Mouse (Mus musculus) adrenal gland (tissue): ENCODE results near the gene Tmem110.

ENCODE experiments used
- intact Hi-C: fragments of 180-260 bp; cut with DNase I; formaldehyde crosslinking; loops from one replicate; pipeline ENCODE4 v1.15.1; 2025

Gene Tmem110

DNA sequence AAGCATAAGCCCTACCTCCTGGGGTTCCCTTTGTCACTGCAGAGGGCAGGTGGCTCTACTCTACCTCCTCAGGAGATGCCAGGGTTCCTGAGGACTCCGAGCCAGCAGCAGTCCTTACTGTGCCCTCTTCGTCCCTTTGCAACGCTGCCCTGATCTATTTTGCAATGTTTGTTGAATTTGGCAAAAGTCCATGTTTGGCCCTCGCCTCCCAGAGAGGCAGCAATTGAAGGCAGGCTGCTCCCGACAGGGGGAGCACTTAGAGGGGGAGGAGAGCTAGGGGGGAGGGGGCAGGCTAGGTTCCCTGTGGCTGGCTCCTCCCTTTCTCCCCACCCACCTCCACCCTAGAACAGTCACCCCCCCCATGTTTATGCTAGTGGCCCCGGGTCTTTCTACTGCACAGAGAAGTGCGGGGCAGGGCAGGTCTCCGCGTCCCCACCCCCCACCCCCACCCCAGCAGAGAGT is 62.9 kb downstream of the Tmem110 start:
- intact Hi-C loops, result loop anchor here (5.0 kb wide), 1 partner anchor 54 kb away; the partner anchor contains the start of gene Itih1

DNA sequence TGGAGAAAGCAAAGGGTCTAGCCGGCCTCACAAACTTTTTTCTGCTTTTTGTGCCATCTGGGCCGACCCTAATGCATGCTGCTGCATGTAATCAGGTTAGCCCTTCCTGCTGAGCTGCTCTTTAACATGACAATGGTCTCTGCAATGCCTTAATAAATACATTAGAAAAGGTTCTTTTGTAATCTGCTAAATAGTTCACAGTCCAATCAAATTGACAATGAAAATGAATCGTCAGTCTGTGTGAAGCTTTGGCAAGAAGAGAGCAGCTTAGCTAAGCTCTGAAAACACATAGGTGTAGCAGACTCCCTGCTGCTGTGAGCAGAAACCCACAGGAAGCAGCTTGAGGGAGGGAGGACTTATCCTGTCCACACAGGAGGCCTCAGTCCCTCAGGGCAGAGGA is 74.6 kb downstream of the Tmem110 start:
- intact Hi-C loops, result no loop called here

DNA sequence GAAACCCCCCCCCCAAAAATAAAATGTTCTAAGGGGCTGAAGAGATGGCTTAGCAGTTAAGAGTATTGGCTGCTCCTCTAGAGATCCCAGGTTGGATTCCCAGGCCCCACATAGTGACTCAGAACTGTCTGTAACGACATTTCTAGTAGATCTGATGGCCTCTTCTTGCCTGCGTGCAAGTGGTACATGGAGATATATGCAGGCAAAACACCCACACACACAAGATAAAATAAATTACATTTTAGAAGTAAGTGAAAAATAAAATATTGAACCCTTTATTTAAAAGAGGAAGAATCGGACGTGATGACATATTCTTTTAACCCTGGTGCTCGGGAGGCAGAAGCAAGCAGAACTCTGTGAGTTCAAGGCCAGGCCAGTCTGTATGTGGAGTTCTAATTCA is 77.2 kb downstream of the Tmem110 start:
- intact Hi-C loops, result no loop called here

- intact Hi-C loops, result no loop called here
Measured at GRCm38 (mm10) chr14:30903036-30903435, 77.6 kb downstream of the Tmem110 start.

DNA sequence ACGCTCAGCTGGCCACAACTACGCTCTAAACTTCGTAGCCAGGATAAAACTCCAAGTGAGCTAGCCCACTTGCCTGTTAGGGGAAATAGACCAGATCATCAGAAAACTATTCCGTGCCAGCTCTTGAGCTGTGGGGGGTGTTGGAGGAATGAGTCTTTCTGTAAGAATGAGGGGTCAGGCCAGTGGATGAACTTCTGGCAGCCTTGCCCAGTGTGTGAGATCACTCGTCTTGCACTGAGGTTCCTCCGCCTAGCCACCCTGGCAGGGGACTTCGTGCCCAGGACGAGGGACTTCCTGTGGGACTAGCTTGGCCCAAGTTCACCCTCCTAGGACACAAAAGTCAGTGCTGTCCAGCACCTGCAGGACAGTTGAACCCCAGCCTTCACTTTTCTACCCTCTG is 78.9 kb downstream of the Tmem110 start:
- intact Hi-C loops, result no loop called here

- intact Hi-C loops, result no loop called here
Measured at GRCm38 (mm10) chr14:30906001-30906400, 80.6 kb downstream of the Tmem110 start.

- intact Hi-C loops, result no loop called here
Measured at GRCm38 (mm10) chr14:30907814-30908265, 82.5 kb downstream of the Tmem110 start.

DNA sequence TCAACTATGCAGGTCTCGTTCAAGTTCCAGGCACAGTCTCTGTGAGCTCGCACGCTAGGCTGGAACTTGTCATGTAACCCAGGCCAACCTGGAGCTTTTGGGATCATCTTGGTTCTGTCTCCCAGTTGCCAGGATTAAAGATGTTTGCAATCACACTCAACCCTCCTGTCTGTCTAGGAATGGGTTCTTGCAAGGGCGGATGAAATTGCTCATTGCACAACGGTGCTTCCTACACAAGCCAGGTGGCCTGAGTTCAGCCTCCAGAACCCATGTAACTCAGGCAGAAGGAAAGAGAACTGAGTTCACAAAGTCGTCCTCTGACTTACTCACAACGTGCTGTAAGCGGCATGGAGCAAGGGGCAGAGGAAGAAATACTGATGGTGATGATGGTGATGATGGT is 85.8 kb downstream of the Tmem110 start:
- intact Hi-C loops, result no loop called here

DNA sequence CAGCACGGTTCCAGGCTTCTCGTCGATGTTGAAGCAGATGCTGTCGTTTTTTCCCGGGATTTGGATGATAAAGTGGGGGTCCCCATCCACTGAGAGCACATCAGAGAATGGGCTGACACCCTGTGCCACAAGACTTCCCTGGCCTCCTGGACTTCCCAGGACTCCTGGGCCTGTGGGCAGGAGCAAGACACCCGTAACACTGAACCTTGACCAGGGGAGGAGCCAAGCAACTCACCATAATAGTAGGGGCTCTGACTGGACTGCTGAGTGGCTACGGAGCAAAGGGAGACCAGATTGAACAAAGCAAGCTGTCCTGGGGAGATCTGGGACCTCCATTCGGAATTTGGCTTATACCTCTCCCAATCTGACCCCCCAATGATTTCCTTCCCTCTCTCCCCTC is 87.3 kb downstream of the Tmem110 start:
- intact Hi-C loops, result no loop called here

GRCm38 (mm10) chr14:30913404-30913803 is 88.0 kb downstream of the Tmem110 start:
- intact Hi-C loops, result no loop called here

DNA sequence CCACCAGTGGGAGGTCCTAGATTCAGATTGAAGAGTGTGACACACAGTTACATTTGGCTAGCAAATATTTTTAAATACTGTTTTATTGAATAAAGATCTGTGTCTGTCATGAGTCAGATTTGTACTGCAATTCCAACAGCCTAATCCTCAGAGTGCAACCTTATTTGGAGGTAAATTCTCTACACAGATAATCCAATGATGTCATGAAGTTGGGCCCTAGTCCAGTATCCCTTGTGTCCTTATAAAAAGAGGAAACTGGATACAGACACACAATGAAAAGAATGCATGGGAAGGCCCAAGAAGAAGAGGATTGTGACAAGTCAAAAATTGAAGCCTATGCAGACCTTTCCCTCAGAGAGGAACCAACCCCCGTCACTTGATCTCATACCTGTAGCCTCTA is 91.1 kb downstream of the Tmem110 start:
- intact Hi-C loops, result no loop called here

- intact Hi-C loops, result no loop called here
Measured at GRCm38 (mm10) chr14:30922053-30922670, 96.8 kb downstream of the Tmem110 start.

DNA sequence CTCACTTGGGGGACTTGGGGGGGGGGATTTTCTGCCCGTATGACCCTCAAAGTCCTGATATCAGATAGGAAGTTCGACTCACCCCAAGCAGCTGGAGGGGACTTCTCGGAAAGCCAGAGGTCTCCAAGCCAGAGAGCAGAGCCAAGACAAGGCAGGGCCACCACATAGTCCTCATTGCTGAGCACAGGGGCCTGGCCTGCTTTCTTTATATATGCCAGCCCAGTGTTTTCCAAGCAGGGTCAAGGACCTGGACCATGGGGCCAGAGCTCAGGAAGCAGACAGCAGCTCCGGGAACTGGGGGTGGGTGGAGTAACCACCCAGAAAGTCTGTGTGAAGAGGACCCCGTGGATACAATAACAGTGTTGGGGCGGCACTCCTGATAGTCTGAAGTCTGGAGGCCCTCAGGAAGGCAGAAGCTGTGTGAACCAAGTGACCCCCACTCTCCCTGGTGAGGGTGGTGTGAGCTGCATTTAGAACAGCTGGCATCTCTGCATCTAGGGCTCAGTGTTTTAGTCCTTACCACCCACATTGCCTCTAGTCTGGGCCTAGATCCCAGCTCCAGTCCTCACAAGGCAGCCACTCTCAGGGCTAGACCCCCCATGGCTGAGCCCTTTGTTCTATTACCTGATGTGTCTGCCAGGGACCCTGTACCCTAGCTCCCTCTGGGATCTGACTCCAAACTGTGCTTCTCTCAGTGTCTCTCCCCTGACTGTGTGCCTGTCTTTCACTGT is 98.2 kb downstream of the Tmem110 start, which contains the start of gene Itih3:
Gene Itih3, minus strand, starts transcription at position 386 of the 731 bp plus-strand sequence.
- intact Hi-C loops, result no loop called here

DNA sequence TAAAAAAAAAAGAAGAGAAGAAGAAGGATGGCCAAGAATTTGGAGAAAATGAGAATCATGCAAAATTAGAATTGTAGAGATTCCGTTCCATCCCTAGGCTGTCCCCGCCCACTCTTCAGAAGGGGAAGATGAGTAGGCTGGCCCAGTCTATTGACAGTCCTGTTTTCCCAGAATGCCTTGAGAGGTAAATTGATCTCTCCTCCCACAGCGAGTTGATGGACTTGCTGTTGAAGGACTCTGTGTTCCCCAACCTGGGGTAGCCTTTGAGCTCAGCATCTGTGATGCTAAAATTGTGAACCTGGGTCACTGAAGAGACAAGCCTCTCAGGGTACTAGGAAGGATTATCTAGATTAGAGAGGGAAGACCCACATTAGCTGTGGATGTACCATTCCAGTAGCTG is 100.1 kb downstream of the Tmem110 start:
- intact Hi-C loops, result no loop called here
